Mouse (Mus musculus) liver, adult (tissue): Measurements from ENCODE around the gene Acsf2.

Experiments
- GATA4 ChIP-seq: IDR thresholded peaks from 2 replicates; pipeline ENCODE4 v1.6.1; 2014; ENCODE audit warnings: mild to moderate bottlenecking, low read length; ENCODE audit not compliant: insufficient replicate concordance

Acsf2 gene

DNA sequence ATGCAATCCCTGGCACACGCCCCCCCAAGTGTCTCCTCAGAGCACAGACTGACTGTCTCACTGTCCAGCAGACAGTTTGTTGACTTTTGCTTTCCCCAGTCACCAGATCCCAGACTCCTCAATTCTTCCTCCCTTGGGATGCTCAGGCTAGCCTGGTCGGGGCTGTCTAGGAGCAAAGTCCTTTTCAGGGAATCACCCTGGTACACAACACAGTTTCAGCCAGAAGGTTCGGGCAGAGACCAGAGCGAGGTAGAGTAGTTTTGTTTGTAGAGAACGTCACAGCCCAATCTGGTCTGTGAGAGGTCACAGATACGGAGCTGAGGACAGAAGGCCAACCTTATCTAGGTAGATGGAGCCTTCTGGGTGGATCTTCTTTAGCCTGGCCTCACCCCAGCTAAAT, 35.1 kb downstream of the Acsf2 start:
- TF ChIP-seq GATA4 = no peak

DNA sequence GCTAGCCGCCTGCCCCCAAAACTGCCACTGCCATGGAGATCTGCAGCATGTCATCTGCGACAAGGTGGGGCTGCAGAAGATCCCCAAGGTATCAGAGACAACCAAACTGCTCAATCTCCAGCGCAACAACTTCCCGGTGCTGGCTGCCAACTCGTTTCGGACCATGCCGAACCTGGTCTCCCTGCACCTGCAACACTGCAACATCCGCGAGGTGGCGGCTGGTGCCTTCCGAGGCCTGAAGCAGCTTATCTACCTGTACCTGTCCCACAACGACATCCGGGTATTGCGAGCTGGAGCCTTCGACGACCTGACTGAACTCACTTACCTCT, 36.6 kb downstream of the Acsf2 start:
- TF ChIP-seq GATA4 = no peak

GRCm38 (mm10) chr11:94564437-94565150, 37.1 kb downstream of the Acsf2 start, which contains the start of gene Chad:
Chad (plus strand) TSS chr11:94565047.
- TF ChIP-seq GATA4 = no peak

GRCm38 (mm10) chr11:94563821-94564220, 37.9 kb downstream of the Acsf2 start:
- no peak for TF ChIP-seq GATA4

DNA sequence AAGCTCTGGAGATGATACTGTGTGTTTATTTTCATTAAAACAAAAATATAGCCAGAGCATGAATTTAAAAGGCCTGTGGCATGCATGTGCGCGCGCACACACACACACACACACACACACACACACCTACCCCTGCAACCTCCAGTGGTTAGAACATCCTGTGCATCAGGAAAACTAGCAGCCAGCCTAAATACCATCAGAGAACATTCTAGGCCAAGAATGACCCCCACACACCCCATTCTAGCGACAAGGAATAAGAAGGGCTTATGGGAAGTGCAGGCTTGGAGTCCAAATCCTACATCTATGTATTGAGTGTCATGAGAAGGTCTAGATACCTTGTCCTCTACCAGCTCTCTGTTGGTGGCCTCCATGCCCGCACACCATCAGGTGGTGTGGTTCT, 38.3 kb downstream of the Acsf2 start:
- no peak for TF ChIP-seq GATA4

DNA sequence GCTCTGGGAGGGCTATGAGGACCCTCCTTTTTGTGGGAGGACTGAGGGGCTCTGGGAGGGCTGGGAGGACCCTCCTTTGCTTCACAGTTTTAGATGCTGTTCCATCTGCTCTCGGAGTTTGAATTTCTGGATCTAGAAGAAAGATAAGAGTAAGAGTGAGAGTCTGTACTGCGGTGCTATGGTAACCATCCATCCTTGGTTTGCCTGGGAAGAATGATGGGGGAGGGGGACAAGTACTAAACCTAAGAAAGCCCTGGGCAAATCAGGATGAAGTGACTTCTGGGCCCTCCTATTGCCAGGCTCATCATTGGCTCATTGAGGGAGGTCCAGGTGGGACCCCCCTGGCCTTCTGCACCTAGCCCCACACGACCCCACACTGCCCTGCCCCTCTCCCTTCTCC, 43.4 kb downstream of the Acsf2 start:
- TF ChIP-seq GATA4 = no peak

DNA sequence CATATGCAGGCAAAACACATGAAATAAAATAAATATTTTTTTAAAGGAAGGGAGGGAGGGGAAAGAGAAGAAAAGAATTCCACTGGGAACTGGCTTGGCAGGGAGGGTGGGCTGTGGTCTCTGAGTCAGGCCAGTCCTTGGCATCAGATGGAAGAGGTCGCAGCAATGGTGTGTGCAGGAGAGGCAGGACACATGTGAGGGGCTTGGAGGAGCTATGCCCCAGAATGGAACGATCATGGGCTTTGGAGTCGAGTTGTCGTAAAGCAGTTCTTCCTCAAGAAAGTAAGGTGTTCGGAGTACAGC, 51.3 kb downstream of the Acsf2 start:
- no peak for TF ChIP-seq GATA4

- TF ChIP-seq GATA4 = no peak
These were observed 51.8 kb downstream of the Acsf2 start for GRCm38 (mm10) chr11:94549691-94550441.

DNA sequence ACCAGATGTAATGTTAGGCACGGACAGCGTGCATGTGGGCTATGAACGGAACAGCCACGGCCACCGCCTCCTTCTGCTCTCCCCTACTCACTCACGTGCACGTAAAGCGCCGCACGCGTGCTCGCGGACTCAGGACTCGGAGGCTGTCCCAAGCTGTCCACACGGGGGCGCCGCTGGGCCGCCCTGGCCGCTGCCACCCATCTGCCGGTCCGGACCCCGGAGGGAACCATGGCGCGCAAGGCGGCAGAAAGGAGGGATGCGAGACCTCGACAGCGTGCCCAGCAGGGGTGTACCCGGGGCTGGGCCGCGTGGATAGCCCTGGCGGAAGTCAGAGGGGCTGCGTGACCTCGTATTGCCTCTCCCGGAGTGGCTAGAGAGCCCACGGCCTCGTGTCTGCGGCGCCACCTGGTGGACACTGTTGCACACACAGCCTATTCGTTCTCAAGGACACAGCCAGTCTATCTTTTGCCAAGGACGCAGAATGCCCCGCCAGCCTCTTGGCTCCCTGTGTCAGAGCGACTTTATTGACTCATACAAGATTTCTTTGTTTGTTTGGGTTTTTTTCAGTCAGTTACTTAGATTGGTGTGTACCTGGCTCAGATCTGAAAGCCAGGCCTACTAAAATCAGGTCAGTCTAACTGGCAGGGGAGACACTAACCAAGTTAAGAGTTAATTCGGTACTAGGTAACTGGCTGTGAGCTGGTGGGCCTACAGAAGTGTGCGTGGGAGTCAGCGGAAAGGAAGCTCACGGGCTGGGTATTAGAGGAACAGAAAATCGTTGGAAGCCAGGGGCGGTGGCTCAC, 52.6 kb downstream of the Acsf2 start, which contains the start of gene Rsad1:
Gene Rsad1, minus strand, starts transcription at position 368 of the 803 bp plus-strand sequence.
- peak; percentile 74; the same call in 1 of the 2 replicates for TF ChIP-seq GATA4

GRCm38 (mm10) chr11:94548041-94548784, 53.5 kb downstream of the Acsf2 start:
- no peak for TF ChIP-seq GATA4

GRCm38 (mm10) chr11:94547271-94547670, 54.4 kb downstream of the Acsf2 start:
- TF ChIP-seq GATA4 = no peak

- no peak for TF ChIP-seq GATA4
These were observed 55.3 kb downstream of the Acsf2 start for GRCm38 (mm10) chr11:94546381-94546780.

DNA sequence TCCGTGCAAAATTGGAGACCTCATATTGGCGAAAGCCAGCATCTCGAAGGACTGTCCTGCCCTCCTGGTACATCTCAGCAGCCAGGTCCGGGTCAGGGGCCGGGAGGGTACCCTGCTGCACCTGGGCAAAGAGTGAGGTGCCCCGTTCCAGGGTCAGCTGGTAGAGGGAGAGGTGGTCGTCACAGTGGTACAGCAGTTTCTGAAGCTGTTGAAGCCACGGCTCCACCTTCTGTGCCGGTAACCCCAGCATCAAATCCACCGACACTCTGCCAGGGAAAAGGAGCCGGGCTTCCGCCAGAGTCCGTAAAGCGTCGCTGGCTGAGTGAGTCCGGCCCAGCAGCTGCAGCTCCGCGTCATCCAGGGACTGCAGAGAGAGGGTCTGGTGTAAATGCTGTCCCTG, 57.2 kb downstream of the Acsf2 start:
- no peak for TF ChIP-seq GATA4

- TF ChIP-seq GATA4 = no peak
These were observed 57.7 kb downstream of the Acsf2 start for GRCm38 (mm10) chr11:94543932-94544331.

DNA sequence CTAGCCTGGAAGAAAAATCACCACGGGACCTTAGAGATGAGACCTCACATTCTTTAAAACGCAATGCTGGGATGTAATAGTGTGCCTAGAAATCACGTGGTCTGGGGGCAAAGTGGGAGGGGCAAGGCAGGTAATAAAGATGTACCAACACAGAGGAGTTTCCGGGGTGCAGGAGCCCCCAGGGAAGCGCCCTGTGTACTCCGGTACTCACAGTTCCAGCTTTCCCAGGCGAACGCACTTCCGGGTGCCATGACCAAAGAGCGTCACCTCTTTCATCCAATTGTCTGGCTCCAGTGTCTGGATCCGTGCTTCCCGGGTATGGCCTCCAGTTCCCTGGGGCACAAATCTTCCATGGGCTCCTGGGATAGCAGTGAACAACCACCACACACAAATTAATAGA, 58.3 kb downstream of the Acsf2 start:
- TF ChIP-seq GATA4 = no peak
